Mouse (Mus musculus) left cerebral cortex, postnatal 10 days (tissue): Measurements from ENCODE around the gene Bscl2. TPM values are rescaled to one million over a fixed set of nuclear protein-coding genes. Genes with fewer than 3 reads are reported as not detected.

ENCODE experiments used
- DNase-seq, 2 experiments: peaks; one replicate each; pipeline ENCODE4 v3.0.0; 2021 to 2022; ENCODE audit warnings: low spot score in 2 of 2, mixed read lengths in 1 of 2; ENCODE audit errors: extremely low spot score in 1 of 2
- intact Hi-C: fragments of 180-260 bp; cut with DNase I; formaldehyde crosslinking; loops from one replicate; pipeline ENCODE4 v1.15.1; 2025
- total RNA-seq, 2 experiments: library from RNA; stranded (reverse); gene quantifications; 2 replicates each; pipeline ENCODE4 v1.2.3; 2021

The Bscl2 gene
- 10 to 100 TPM; 96.1 to 97.0 TPM for total RNA-seq

- intact Hi-C loops: no loop called here
- DNase-seq: peak; percentile 83 to 90
These were observed at the start of gene Bscl2 for GRCm38 (mm10) chr19:8837251-8837791. TSS of gene Bscl2 (plus strand) at chr19:8837467.

DNA sequence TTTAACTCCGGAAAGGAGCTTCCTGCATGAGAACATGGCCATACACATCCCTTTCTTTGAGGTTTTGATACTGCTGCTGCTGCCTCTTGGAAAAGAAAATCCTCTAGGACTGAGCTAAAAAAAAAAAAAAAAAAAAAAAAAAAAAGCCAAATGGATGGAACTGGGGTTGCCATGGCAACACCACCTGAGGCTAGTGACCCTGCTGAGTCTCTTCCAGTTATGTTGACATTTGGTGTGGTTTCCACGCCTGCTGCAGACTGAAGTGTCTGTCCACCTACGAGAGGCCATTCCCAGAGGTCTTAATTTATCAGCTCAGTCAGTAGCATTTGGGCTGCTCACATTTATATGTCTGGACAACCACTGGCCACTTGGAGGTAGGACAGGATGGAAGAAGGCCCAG lies 48.7 kb upstream of the Bscl2 start:
- DNase-seq: no peak
- intact Hi-C loops: no loop called here

- intact Hi-C loops: no loop called here
- DNase-seq: no peak
These were observed 48.1 kb upstream of the Bscl2 start for GRCm38 (mm10) chr19:8789171-8789570.

GRCm38 (mm10) chr19:8790171-8790570 lies 47.1 kb upstream of the Bscl2 start:
- DNase-seq: no peak

DNA sequence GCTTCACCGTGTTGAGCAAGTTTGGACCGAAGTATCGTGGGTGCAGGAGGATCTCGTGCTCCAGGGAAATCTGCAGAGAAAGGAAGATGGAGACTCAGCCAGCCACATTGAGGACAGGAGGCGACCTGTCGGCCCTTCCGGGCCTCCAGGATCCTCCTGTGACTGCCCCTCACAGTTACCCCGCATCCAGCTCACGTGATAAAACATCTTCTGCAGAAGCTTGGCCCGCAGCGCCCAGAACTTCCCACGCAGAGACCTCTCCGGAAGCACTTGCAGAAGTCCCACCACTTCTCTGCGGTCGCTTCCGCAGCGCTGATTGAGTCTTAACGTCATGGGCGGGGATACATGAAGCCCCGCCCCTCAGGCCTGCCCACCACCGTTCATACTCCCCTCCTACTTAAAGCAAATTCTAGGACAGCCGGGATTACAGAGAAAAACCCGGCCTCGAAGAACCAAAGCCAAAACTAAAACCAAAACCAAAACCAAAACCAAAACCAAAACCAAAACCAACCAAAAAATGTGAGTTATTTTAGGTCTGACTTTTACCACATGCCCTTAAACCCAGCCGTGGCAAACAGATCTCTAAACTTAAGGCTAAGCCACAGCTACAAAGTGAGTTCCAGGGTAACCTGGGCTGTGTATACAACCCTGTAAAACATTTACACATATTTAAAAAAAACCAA lies 38.9 kb upstream of the Bscl2 start, which contains the start of gene Polr2g:
Gene Polr2g, minus strand, starts transcription at position 314 of the 683 bp plus-strand sequence.
- intact Hi-C loops: no loop called here
- peak; percentile 87 to 94 for DNase-seq

More at GRCm38 (mm10) chr19:8790171-8790570, 47.1 kb upstream of the Bscl2 start:
- intact Hi-C loops: no loop called here

GRCm38 (mm10) chr19:8798947-8799315 lies 38.3 kb upstream of the Bscl2 start:
- DNase-seq: no peak
- intact Hi-C loops: no loop called here

- DNase-seq: peak; percentile 97 to 98
- intact Hi-C loops: no loop called here
These were observed 35.0 kb upstream of the Bscl2 start, which contains the start of gene Zbtb3 for GRCm38 (mm10) chr19:8802130-8802821. TSS of gene Zbtb3 (plus strand) at chr19:8802555.

DNA sequence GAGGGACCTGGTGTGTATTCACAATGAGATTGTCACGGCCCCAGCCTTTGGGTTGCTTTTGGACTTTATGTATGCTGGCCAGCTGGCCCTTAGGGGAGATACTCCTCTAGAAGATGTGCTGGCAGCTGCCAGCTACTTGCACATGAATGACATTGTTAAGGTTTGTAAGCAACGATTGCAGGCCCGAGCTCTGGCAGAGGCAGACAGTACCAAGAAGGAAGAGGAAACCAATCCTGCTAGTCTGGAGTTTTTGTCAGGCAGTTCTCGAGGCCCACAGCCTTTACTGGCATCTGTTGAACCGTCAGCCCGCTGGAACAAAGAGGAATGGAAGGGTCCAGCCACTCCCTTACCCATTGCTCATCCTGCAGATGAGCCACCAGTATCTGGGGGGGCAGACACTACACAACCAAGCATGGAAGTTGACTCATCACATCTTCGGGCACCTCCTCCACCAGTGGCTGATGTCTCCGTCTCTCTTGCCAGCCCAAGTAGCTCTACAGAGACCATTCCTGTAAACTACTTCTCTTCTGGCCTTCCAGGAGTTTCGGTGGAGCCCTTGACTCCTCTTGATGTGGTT lies 34.0 kb upstream of the Bscl2 start:
- intact Hi-C loops: no loop called here
- no peak for DNase-seq

DNA sequence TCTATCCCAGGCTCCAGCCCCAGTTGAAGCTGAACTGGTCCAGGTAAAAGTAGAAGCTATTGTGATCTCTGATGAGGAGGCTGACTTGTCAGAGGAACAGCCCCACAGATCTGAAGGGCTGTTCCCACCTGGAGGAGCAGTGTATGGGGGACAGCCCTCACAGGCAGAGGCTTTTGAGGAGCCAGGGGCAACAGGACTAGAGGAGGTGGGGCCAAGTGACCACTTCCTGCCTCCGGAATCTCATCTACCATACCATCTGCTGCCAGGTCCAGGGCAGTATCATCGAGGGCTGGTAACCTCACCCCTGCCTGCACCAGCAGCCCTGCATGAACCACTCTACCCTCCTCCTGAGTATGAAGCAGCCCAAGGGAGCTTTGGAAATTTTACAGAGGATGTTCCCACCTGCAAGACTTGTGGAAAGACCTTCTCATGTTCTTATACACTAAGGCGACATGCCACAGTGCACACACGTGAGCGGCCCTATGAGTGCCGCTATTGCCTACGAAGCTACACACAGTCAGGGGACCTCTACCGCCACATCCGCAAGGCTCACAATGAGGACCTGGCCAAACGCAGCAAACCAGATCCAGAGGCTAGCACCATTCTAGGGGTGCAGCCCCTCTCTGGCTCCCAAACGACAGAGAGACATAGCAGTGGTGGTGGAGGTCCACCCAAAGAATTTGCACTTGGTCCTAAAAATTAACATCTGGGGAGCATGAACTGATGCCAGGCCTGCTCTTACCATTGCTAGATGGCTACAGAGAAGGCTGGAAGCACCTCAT lies 33.2 kb upstream of the Bscl2 start:
- DNase-seq: no peak
- intact Hi-C loops: no loop called here

DNA sequence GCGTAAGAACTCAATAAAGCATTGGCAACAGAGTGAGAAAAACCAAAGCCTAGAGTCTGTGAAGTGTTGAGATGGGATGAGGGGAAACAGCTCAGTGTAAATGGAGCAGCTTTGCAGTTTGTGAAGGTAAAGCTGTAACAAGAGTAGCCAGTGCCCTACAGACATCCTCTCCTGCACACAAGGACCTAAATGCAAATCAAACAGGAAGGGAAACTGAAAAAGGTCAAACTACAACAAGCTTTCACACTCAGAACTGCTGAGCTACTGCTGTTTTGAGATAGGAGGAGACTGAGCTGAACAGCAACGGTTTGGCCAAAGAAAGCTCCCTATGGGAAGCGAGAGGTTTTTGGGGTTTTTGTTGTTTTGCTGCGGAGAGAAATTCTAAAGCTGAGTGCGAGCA lies 30.5 kb upstream of the Bscl2 start:
- DNase-seq: no peak
- intact Hi-C loops: no loop called here

DNA sequence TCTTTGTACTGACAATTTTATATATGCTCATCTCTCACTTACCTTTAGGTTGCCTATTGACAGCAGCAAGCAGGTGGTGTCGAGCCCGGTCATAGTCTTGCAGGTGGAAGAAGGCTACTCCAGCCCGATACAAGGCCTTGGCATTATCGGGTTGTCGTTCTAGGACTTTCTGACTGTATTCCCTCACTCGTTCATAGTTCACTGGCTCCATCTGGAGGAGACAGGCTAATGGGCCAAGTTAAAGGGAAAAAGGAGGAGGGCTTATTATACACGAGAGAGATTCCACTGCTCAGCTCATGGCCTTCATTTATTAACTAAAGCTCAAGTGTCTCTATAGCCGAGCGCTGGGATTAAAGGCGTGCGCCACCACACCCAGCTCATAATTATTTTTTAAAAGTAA lies 21.5 kb upstream of the Bscl2 start:
- intact Hi-C loops: loop anchor here (5.0 kb wide), 1 partner anchor 44 kb away; the partner anchor contains the start of genes Tmem179b and Tmem223

GRCm38 (mm10) chr19:8817001-8817400 lies 20.3 kb upstream of the Bscl2 start:
- intact Hi-C loops: loop anchor here (5.0 kb wide), 1 partner anchor 45 kb away; the partner anchor contains the start of genes Tmem179b and Tmem223
- no peak for DNase-seq

More for the DNA sequence above, 21.5 kb upstream of the Bscl2 start:
- DNase-seq: no peak

GRCm38 (mm10) chr19:8818301-8818798 lies 18.9 kb upstream of the Bscl2 start:
- DNase-seq: no peak
- intact Hi-C loops: loop anchor here (5.0 kb wide), 1 partner anchor 46 kb away; the partner anchor contains the start of genes Tmem179b and Tmem223

GRCm38 (mm10) chr19:8818801-8819595 lies 18.3 kb upstream of the Bscl2 start, which contains the start of gene Ttc9c:
TSS of gene Ttc9c (minus strand) at chr19:8819333.
- peak; percentile 98 for DNase-seq
- intact Hi-C loops: loop anchor here (5.0 kb wide), 1 partner anchor 47 kb away; the partner anchor contains the start of genes Tmem179b and Tmem223

DNA sequence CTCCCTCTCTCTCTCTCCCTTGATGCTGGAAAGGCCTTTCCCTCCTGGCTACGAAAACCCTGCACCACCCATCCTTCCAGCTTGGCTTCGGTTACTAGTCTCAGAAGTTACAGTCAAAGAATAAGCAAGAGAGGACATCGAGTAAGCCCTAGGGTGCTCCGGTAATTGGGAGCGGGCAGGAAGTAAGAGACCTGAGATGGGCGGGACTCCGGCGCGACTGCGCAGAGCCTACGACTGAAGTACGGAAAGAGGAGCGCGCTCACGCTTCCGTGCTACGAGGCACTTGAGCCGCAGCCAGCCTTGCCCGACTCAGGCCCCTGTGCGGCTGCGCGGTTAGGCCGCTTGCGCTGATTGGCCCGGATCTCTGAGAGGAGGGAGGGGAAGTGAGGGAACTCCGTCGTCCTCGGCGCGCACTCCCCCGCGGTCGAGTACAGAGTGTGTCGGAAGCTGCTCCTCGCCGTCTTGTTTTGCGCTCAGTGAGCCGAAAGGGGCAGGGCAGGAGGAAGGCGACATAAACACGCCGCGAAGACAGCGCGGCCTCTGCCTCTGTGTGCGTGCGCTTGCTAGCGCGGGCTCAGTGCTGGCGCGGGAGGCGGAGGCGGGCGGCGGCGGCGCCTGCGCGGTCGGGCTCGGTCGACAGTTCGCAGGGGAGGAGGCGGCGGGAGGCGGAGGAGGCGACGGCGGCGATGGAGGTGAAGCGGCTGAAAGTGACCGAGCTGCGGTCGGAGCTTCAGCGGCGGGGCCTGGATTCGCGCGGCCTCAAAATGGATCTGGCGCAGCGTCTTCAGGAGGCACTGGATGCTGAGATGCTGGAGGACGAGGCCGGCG lies 17.5 kb upstream of the Bscl2 start, which contains the start of gene Hnrnpul2:
Gene Hnrnpul2, plus strand, starts transcription at position 415 of the 828 bp plus-strand sequence.
- DNase-seq: peak; percentile 97 to 99
- intact Hi-C loops: loop anchor here (5.0 kb wide), 1 partner anchor 48 kb away; the partner anchor contains the start of genes Tmem179b and Tmem223

- peak in 1 of 2 experiments; percentile 73 for DNase-seq
- intact Hi-C loops: no loop called here
These were observed 16.8 kb upstream of the Bscl2 start for GRCm38 (mm10) chr19:8820424-8820956.
